Mouse (Mus musculus): ENCODE data around the gene Sdc4. TPM values are rescaled to one million over a fixed set of nuclear protein-coding genes. Genes with fewer than 3 reads are reported as not detected.

Gene Sdc4
- polyA plus RNA-seq, 1 experiment: 91.1 TPM

GRCm38 (mm10) chr2:164453047-164453757, 9.5 kb upstream of the Sdc4 start:
- H3K4me1 ChIP-seq (ENCODE audit: control insufficient read depth, insufficient read depth, low read length): peaks cover 22% of the 10 kb centered on the region
- TF ChIP-seq CTCF (IDR thresholded peaks at IDR 0.05; ENCODE audit: insufficient read depth, low read length): no peak
- no peak for TF ChIP-seq POLR2A (IDR thresholded peaks at IDR 0.05; ENCODE audit: borderline replicate concordance, extremely low read depth, low read depth, low read length)
- H3K4me3 ChIP-seq (replicated peaks; ENCODE audit: extremely low read depth, low read depth, low read length): no peak overlapping the region
- peak; percentile 34 for DNase-seq
- WGBS: 38% methylated on average over 14 of the region's 14 CpGs

- H3K4me1 ChIP-seq (ENCODE audit: control insufficient read depth, insufficient read depth, low read length): peaks cover 21% of the 10 kb centered on the region
- no peak overlapping the region for H3K4me3 ChIP-seq (replicated peaks; ENCODE audit: extremely low read depth, low read depth, low read length)
- no peak for DNase-seq
- 31% methylated on average over 13 of the region's 13 CpGs for WGBS
- no peak for TF ChIP-seq POLR2A (IDR thresholded peaks at IDR 0.05; ENCODE audit: borderline replicate concordance, extremely low read depth, low read depth, low read length)
- TF ChIP-seq CTCF (IDR thresholded peaks at IDR 0.05; ENCODE audit: insufficient read depth, low read length): no peak
These were observed 8.5 kb upstream of the Sdc4 start for GRCm38 (mm10) chr2:164452000-164452676.

- TF ChIP-seq POLR2A (IDR thresholded peaks at IDR 0.05; ENCODE audit: borderline replicate concordance, extremely low read depth, low read depth, low read length) (no peak), CTCF (IDR thresholded peaks at IDR 0.05; ENCODE audit: insufficient read depth, low read length) (no peak)
- peak; percentile 28 for DNase-seq
- 65% methylated on average over 14 of the region's 14 CpGs for WGBS
These were observed 5.8 kb upstream of the Sdc4 start for GRCm38 (mm10) chr2:164449341-164450042.

GRCm38 (mm10) chr2:164448921-164449320, 5.2 kb upstream of the Sdc4 start:
- H3K4me3 ChIP-seq (replicated peaks; ENCODE audit: extremely low read depth, low read depth, low read length): no peak overlapping the region
- 60% methylated on average over 5 of the region's 5 CpGs for WGBS
- H3K4me1 ChIP-seq (ENCODE audit: control insufficient read depth, insufficient read depth, low read length): peaks cover 12% of the 10 kb centered on the region
- no peak for DNase-seq
- no peak for TF ChIP-seq POLR2A (IDR thresholded peaks at IDR 0.05; ENCODE audit: borderline replicate concordance, extremely low read depth, low read depth, low read length)
- no peak for TF ChIP-seq CTCF (IDR thresholded peaks at IDR 0.05; ENCODE audit: insufficient read depth, low read length)

More at GRCm38 (mm10) chr2:164449341-164450042, 5.8 kb upstream of the Sdc4 start:
- Histone ChIP-seq H3K4me1 (ENCODE audit: control insufficient read depth, insufficient read depth, low read length) (peaks cover 13% of the 10 kb centered on the region), H3K4me3 (replicated peaks; ENCODE audit: extremely low read depth, low read depth, low read length) (no peak overlapping the region)

- no peak for TF ChIP-seq POLR2A (IDR thresholded peaks at IDR 0.05; ENCODE audit: borderline replicate concordance, extremely low read depth, low read depth, low read length)
- no peak for TF ChIP-seq CTCF (IDR thresholded peaks at IDR 0.05; ENCODE audit: insufficient read depth, low read length)
- WGBS: 95% methylated on average over 1 of the region's 1 CpGs
- no peak for DNase-seq
- Histone ChIP-seq H3K4me3 (replicated peaks; ENCODE audit: extremely low read depth, low read depth, low read length) (no peak overlapping the region), H3K4me1 (ENCODE audit: control insufficient read depth, insufficient read depth, low read length) (peaks cover 10% of the 10 kb centered on the region)
These were observed 4.5 kb upstream of the Sdc4 start for GRCm38 (mm10) chr2:164448140-164448539.

- no peak for DNase-seq
- no peak for TF ChIP-seq POLR2A (IDR thresholded peaks at IDR 0.05; ENCODE audit: borderline replicate concordance, extremely low read depth, low read depth, low read length)
- no peak for TF ChIP-seq CTCF (IDR thresholded peaks at IDR 0.05; ENCODE audit: insufficient read depth, low read length)
- no peaks in the 10 kb centered on the region; the same call in 1 of the 2 replicates for H3K4me1 ChIP-seq (ENCODE audit: control insufficient read depth, insufficient read depth, low read length)
- H3K4me3 ChIP-seq (replicated peaks; ENCODE audit: extremely low read depth, low read depth, low read length): no peak overlapping the region
- WGBS: 71% methylated on average over 3 of the region's 3 CpGs
These were observed 2.4 kb upstream of the Sdc4 start for GRCm38 (mm10) chr2:164446086-164446469.

GRCm38 (mm10) chr2:164445399-164446085, 1.9 kb upstream of the Sdc4 start:
- TF ChIP-seq CTCF (IDR thresholded peaks at IDR 0.05; ENCODE audit: insufficient read depth, low read length) (no peak), POLR2A (IDR thresholded peaks at IDR 0.05; ENCODE audit: borderline replicate concordance, extremely low read depth, low read depth, low read length) (no peak)
- no peak overlapping the region for H3K4me3 ChIP-seq (replicated peaks; ENCODE audit: extremely low read depth, low read depth, low read length)
- H3K4me1 ChIP-seq (ENCODE audit: control insufficient read depth, insufficient read depth, low read length): no peaks in the 10 kb centered on the region; the same call in 1 of the 2 replicates
- WGBS: 81% methylated on average over 3 of the region's 3 CpGs
- DNase-seq: no peak

- 72% methylated on average over 2 of the region's 2 CpGs for WGBS
- no peak overlapping the region for H3K4me3 ChIP-seq (replicated peaks; ENCODE audit: extremely low read depth, low read depth, low read length)
- DNase-seq: no peak
- TF ChIP-seq POLR2A (IDR thresholded peaks at IDR 0.05; ENCODE audit: borderline replicate concordance, extremely low read depth, low read depth, low read length): no peak
- TF ChIP-seq CTCF (IDR thresholded peaks at IDR 0.05; ENCODE audit: insufficient read depth, low read length): no peak
- no peaks in the 10 kb centered on the region; the same call in 1 of the 2 replicates for H3K4me1 ChIP-seq (ENCODE audit: control insufficient read depth, insufficient read depth, low read length)
These were observed 1.0 kb upstream of the Sdc4 start for GRCm38 (mm10) chr2:164444701-164445100.

- H3K4me1 ChIP-seq (ENCODE audit: control insufficient read depth, insufficient read depth, low read length): no peaks in the 10 kb centered on the region; the same call in 1 of the 2 replicates
- under 1% methylated on average over 26 of the region's 26 CpGs for WGBS
- peak; percentile 91 for DNase-seq
- TF ChIP-seq POLR2A (IDR thresholded peaks at IDR 0.05; ENCODE audit: borderline replicate concordance, extremely low read depth, low read depth, low read length): peak; percentile 98
- no peak for TF ChIP-seq CTCF (IDR thresholded peaks at IDR 0.05; ENCODE audit: insufficient read depth, low read length)
- H3K4me3 ChIP-seq (replicated peaks; ENCODE audit: extremely low read depth, low read depth, low read length): peak overlapping the region; percentile 68
These were observed 643 bp downstream of the Sdc4 start for GRCm38 (mm10) chr2:164443051-164443437.
